Mouse (Mus musculus): ENCODE results near the gene A930018P22Rik. TPM values are rescaled to one million over a fixed set of nuclear protein-coding genes. Genes with fewer than 3 reads are reported as not detected.

A930018P22Rik gene
- total and polyA plus RNA-seq, 2 experiments from 2014 or later: 1.9 TPM; not detected in 1

DNA sequence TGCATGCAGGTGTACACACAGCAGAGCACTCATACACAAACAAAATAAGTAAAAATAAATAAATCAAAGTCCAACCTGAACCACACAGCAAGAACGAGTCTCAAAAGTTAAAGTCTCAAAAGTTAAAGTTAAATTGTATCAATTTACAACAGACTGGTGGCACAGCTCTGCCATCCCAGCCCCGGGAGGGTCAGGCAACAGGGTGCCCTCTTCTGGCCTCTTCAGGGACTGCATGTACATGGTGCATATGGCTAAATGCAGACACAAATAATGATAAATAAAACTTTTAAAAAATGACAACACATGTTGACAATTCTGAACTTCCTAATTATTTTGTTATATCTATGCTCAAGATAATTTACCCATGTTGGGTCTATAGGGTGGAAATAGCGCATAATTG, 8.4 kb downstream of the A930018P22Rik start:
- DNase-seq (no peak), ATAC-seq (no peak)
- Histone ChIP-seq H3K27ac (ENCODE audit: low read depth, low read length) (no peak overlapping the region), H3K9ac (no peak overlapping the region), H3K4me3 (ENCODE audit: low read depth, low read length) (no peak overlapping the region), H3K4me1 (ENCODE audit: insufficient read depth) (no peaks in the 10 kb centered on the region), H3K36me3 (ENCODE audit: insufficient read depth) (no peaks in the 10 kb centered on the region), H3K4me2 (ENCODE audit: low read depth) (no peak overlapping the region), H3K9me3 (ENCODE audit: low read length) (no peaks in the 10 kb centered on the region), H3K27me3 (ENCODE audit: insufficient read depth, low read length) (no peaks in the 10 kb centered on the region)
- TF ChIP-seq CTCF (IDR thresholded peaks at IDR 0.05; ENCODE audit: low read depth): peak; percentile 60
- WGBS: 60% methylated on average over 3 of the region's 3 CpGs

DNA sequence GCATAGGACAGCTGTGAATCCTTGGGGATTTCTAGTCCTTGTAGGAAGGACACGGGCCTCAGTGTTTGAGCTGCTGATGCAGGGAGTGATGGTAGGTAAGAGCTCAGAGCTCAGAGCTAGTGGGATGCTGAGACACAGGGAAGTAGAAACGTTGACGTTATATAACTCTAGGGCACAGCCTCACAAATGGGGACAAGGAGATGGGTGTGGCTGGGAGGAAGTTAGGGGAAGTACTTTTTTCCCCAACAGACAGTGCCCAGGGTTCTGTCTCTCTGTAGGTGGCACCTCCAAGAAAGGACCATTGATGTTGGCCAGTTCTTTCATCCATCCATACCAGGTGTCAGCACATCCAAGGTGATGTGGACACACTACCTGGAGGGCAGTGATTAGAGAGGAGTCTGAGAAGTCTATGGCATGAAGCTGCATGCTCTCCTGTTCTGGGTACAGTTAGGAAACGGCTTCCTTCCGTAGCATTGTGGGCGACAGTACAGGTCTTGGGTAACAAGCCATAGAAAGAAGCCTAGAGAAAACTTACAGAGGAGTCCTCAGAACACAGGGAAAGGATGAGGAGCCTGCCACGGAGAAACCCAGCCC, 9.8 kb downstream of the A930018P22Rik start:
- Histone ChIP-seq H3K4me1 (ENCODE audit: insufficient read depth) (no peaks in the 10 kb centered on the region), H3K9me3 (ENCODE audit: low read length) (no peaks in the 10 kb centered on the region), H3K27ac (ENCODE audit: low read depth, low read length) (no peak overlapping the region), H3K9ac (no peak overlapping the region), H3K4me2 (ENCODE audit: low read depth) (no peak overlapping the region), H3K4me3 (ENCODE audit: low read depth, low read length) (no peak overlapping the region), H3K27me3 (ENCODE audit: insufficient read depth, low read length) (no peaks in the 10 kb centered on the region), H3K36me3 (ENCODE audit: insufficient read depth) (no peaks in the 10 kb centered on the region)
- WGBS: 77% methylated on average over 7 of the region's 7 CpGs
- DNase-seq: no peak
- no peak for TF ChIP-seq CTCF (IDR thresholded peaks at IDR 0.05; ENCODE audit: low read depth)
- no peak for ATAC-seq

DNA sequence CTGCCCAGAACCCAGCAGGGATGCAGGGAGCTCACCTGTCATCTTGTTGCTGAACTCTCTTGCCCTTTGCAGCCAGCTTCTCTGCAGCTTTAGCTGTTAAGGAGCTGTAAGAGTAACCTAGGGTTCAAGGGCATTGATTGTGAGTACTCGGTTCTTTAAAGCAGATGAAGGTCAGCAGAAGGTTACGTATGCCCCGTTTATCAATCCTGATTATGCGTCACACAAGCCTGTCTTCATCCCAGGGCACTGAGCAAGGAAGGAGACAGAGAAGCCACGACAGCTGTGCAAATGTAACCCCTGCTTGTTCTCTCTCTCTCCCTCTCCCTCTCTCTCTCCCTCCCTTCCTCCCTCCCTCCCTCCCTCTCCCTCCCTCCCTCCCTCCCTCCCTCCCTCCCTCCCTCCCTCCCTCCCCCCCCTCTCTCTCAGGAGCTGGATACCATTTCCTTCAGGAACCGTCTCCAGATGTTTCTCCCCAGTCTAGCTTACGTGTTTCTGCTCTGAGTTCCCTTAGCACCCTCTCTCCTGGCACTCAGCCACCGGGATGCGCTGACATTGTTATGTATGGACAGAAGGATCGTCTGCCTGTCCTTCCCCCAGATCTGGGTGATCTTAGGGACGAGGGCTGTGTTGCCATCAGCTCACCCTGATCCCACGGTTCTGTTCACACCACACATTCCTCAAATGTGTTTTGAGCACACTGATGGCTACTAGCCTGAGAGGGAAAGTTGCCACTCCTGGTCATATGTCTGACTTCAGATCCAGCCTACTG, 10.7 kb downstream of the A930018P22Rik start:
- no peak for TF ChIP-seq CTCF (IDR thresholded peaks at IDR 0.05; ENCODE audit: low read depth)

DNA sequence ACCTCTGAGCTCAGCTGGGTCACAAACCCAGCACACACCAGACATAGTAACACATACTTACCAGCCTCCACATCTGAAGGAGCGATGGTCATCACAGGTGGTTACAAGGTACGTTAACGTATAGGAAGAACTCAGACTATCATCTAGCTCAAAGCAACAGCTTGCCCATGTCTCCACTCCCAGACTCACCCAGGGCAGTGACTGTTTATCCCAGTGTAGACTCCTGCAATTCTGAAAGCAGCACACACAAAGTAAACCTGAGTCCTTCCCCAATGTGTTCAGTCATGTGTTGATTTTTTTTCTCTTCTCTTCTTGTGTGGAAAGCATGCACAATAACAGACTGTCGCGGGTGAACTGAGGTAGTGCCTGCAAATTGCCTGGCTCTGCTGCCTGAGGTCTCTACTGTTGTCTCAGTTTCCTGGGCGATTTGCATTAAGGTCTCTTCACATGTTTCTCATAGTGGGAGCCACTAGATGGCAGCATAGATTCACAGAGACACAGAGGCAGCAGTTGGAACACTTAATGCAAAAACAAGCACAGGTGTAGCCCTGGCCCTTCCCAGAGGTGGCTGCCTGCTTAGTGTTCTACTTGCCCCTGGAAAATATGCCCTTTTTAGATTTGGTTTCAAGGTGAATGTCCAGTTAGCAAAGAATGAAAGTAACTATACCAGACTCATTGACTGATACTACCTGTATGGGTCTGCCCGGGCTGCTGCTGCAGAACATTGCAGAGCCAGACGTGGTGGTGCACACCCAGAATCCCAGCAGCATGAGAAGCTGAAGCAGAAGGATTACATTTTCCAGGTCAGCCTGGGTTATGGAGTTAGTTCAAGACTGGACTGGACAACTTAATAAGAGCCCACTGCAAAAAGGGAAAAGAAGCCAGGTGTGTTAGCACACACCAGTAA, 11.8 kb downstream of the A930018P22Rik start:
- ATAC-seq: peak; percentile 83
- Histone ChIP-seq H3K36me3 (ENCODE audit: insufficient read depth) (no peaks in the 10 kb centered on the region), H3K9me3 (ENCODE audit: low read length) (no peaks in the 10 kb centered on the region), H3K4me1 (ENCODE audit: insufficient read depth) (no peaks in the 10 kb centered on the region), H3K27ac (ENCODE audit: low read depth, low read length) (no peak overlapping the region), H3K4me2 (ENCODE audit: low read depth) (no peak overlapping the region), H3K9ac (no peak overlapping the region), H3K27me3 (ENCODE audit: insufficient read depth, low read length) (no peaks in the 10 kb centered on the region), H3K4me3 (ENCODE audit: low read depth, low read length) (no peak overlapping the region)
- WGBS: 47% methylated on average over 8 of the region's 8 CpGs
- TF ChIP-seq CTCF (IDR thresholded peaks at IDR 0.05; ENCODE audit: low read depth): peak; percentile 97
- DNase-seq: peak; percentile 91

More for the DNA sequence above, 10.7 kb downstream of the A930018P22Rik start:
- Histone ChIP-seq H3K9me3 (ENCODE audit: low read length) (no peaks in the 10 kb centered on the region), H3K9ac (no peak overlapping the region), H3K27ac (ENCODE audit: low read depth, low read length) (no peak overlapping the region), H3K27me3 (ENCODE audit: insufficient read depth, low read length) (no peaks in the 10 kb centered on the region), H3K4me3 (ENCODE audit: low read depth, low read length) (no peak overlapping the region), H3K36me3 (ENCODE audit: insufficient read depth) (no peaks in the 10 kb centered on the region), H3K4me1 (ENCODE audit: insufficient read depth) (no peaks in the 10 kb centered on the region), H3K4me2 (ENCODE audit: low read depth) (no peak overlapping the region)
- ATAC-seq (no peak), DNase-seq (no peak)
- 47% methylated on average over 12 of the region's 12 CpGs for WGBS

DNA sequence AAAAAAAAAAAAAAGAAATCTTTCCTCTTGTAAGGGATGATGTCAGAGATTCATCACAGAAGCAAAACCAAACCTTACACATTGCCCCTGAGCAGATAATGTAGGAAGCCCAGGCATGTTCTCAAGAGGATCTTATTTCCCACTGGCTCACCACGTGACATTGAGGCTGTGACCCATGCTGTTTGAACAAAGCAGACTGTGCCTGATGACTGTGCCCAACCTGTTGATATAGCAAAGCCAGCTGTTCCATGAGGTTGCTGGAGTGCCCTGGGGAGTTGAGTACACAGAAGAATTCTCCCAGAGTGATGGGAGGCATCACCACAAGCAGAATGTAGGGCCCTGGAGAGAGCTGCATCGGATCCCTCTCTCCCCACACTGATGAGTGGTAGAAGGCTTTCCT, 13.4 kb downstream of the A930018P22Rik start:
- H3K4me3 ChIP-seq (ENCODE audit: low read depth, low read length): no peak overlapping the region
- ATAC-seq: no peak
- no peak overlapping the region for H3K27ac ChIP-seq (ENCODE audit: low read depth, low read length)
- WGBS: 74% methylated on average over 2 of the region's 2 CpGs
- H3K36me3 ChIP-seq (ENCODE audit: insufficient read depth): no peaks in the 10 kb centered on the region
- no peak overlapping the region for H3K9ac ChIP-seq
- no peak for DNase-seq
- H3K27me3 ChIP-seq (ENCODE audit: insufficient read depth, low read length): no peaks in the 10 kb centered on the region
- no peak overlapping the region for H3K4me2 ChIP-seq (ENCODE audit: low read depth)
- TF ChIP-seq CTCF (IDR thresholded peaks at IDR 0.05; ENCODE audit: low read depth): no peak
- no peaks in the 10 kb centered on the region for H3K9me3 ChIP-seq (ENCODE audit: low read length)
- H3K4me1 ChIP-seq (ENCODE audit: insufficient read depth): no peaks in the 10 kb centered on the region

DNA sequence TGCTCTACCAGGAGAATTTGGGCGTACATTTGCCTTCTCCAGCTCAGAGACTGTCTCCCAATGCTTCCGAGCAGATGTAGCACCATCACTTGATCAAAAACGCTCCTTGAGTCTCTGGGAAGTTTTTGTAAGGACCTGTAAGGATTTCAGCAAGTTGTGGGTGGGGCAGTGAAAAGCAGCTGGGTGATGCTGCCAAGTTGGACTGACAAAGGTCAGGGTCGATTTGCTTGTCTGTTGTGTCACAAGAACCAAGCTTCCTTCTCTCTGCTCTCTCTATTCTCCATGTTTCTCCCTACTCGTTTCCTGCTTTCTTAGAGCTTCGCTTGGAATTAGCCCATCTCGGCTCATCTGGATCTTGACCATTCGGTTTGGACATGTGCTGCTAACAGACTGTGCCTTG, 19.6 kb downstream of the A930018P22Rik start:
- ATAC-seq (no peak), DNase-seq (no peak)
- no peak overlapping the region for H3K27ac ChIP-seq (ENCODE audit: low read depth, low read length)
- no peak overlapping the region for H3K9ac ChIP-seq
- no peak for TF ChIP-seq CTCF (IDR thresholded peaks at IDR 0.05; ENCODE audit: low read depth)
- H3K27me3 ChIP-seq (ENCODE audit: insufficient read depth, low read length): no peaks in the 10 kb centered on the region
- H3K4me1 ChIP-seq (ENCODE audit: insufficient read depth): no peaks in the 10 kb centered on the region
- H3K4me3 ChIP-seq (ENCODE audit: low read depth, low read length): no peak overlapping the region
- 90% methylated on average over 8 of the region's 8 CpGs for WGBS
- 0 out of 2 replicates have a peak, but pooled peaks cover under 1% of the 10 kb centered on the region for H3K36me3 ChIP-seq (ENCODE audit: insufficient read depth)
- no peak overlapping the region for H3K4me2 ChIP-seq (ENCODE audit: low read depth)
- H3K9me3 ChIP-seq (ENCODE audit: low read length): no peaks in the 10 kb centered on the region

All from forebrain, postnatal 0 days (tissue).